ENCODE assay signal across 8 mouse cellular contexts in the genomic region with DNA sequence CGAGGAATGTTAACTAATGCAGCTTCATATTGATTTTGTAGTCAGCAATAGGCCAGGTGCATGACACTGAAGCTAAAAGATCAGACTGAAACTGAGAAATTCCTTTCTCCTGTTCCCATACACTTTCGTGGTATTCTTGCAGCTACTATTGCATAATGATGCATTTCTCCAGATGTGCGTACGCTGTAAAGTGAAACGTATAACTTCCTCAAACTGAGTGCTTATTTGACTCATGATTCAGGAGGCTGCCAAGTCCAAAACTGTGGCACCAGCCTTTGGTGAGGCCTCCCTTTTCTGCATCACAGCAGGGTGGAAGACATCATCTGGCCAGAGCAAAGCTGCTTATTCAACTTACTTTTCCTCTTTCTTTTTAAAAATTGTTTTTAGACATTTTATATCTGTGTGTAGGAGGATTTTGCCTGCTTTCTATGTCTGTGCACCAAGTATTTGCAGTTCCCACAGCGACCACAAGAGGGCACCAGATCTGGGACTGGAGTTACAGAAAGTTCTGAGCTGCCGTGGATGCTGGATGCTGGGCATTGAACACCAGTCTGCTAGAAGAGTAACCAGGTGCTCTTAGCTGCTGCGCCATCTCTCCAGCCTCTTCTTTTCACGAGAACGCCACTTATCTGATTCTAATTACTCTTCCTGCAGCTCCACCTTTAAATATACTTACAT.
DNase-seq lines count a peak whose midpoint lies in the region; ATAC-seq and TF ChIP-seq lines count a peak whose summit lies in the region.

No protein-coding gene starts in this region.

- no peak overlapping the region for H3K27ac ChIP-seq in CH12.LX (ENCODE audit: insufficient read depth, low read depth)
- no peak overlapping the region; the same call in 1 of the 2 replicates for H3K27ac ChIP-seq in lung, embryonic 14.5 days (ENCODE audit: low read depth)

- in situ Hi-C loops in CH12.LX (cut with MboI; ENCODE audit: low pct_ligation_motif_present, low pct_unique_long_range_greater_than_20kb, low sequenced_read_pairs), result loop anchor here (10.0 to 25.0 kb wide), 2 partner anchors 69 to 151 kb away; no protein-coding TSS in a partner anchor

- peak; percentile 62; the same call in 1 of the 2 replicates for ATAC-seq in lung, embryonic 14.5 days (ENCODE audit: insufficient read depth)

- dilution Hi-C loops in CH12.LX (cut with MboI; ENCODE audit: extremely low pct_ligation_motif_present, extremely low pct_unique_long_range_greater_than_20kb, low sequenced_read_pairs), result no loop called here

- H3K4me3 ChIP-seq in CH12.LX (replicated peaks in 1 of 3; ENCODE audit: low read depth in 2 of 3, low read length in 2 of 3, poor library complexity in 1 of 3), result no peak overlapping the region
- H3K4me3 ChIP-seq in lung, embryonic 14.5 days (ENCODE audit: low read depth, low read length), result no peak overlapping the region

- H3K4me2 ChIP-seq in CH12.LX (ENCODE audit: insufficient read depth, low read depth, poor library complexity, severe bottlenecking), result 0 out of 2 replicates have a peak overlapping the region, but pooled peaks have one; percentile 30
- no peak overlapping the region for H3K4me2 ChIP-seq in lung, embryonic 14.5 days

- no peaks in the 10 kb centered on the region for H3K9me3 ChIP-seq in CH12.LX (replicated peaks; ENCODE audit: low read length)
- no peaks in the 10 kb centered on the region for H3K9me3 ChIP-seq in lung, embryonic 14.5 days (ENCODE audit: low read depth, low read length)

- TF ChIP-seq CTCF in CH12.LX (conservative IDR thresholded peaks at IDR 0.05 in 1 of 2, IDR thresholded peaks at IDR 0.05 in 1 of 2; ENCODE audit: low read depth in 2 of 2, low read length in 2 of 2), result peak; percentile 85 to 94
- peak; percentile 87 for TF ChIP-seq CTCF in lung, embryonic 14.5 days (IDR thresholded peaks at IDR 0.05; ENCODE audit: low read depth)

- peaks cover 7 to 16% of the 10 kb centered on the region in 2 experiments; a peak in 3 of 4 replicates for H3K4me1 ChIP-seq in CH12.LX (ENCODE audit: control insufficient read depth in 1 of 2, insufficient read depth in 2 of 2)
- H3K4me1 ChIP-seq in lung, embryonic 14.5 days (ENCODE audit: insufficient read depth), result no peaks in the 10 kb centered on the region

- no peaks in the 10 kb centered on the region for H3K36me3 ChIP-seq in CH12.LX (replicated peaks in 1 of 2; ENCODE audit: control insufficient read depth in 1 of 2, insufficient read depth in 1 of 2, low read length in 1 of 2)
- H3K36me3 ChIP-seq in lung, embryonic 14.5 days (ENCODE audit: insufficient read depth), result no peaks in the 10 kb centered on the region

- peaks cover 3% of the 10 kb centered on the region for H3K27me3 ChIP-seq in CH12.LX (replicated peaks)
- H3K27me3 ChIP-seq in lung, embryonic 14.5 days (ENCODE audit: insufficient read depth, low read length), result no peaks in the 10 kb centered on the region

- WGBS in lung, embryonic 14.5 days, result 33% methylated on average over 10 of the region's 10 CpGs

- H3K9ac ChIP-seq in CH12.LX (ENCODE audit: insufficient read depth, low read depth), result no peak overlapping the region
- H3K9ac ChIP-seq in lung, embryonic 14.5 days, result no peak overlapping the region

- H3K79me2 ChIP-seq in CH12.LX (replicated peaks; ENCODE audit: control insufficient read depth, extremely low read depth, insufficient read depth, poor library complexity, severe bottlenecking), result no peaks in the 10 kb centered on the region

- TF ChIP-seq POLR2A in CH12.LX (IDR thresholded peaks at IDR 0.05; ENCODE audit: low read depth, low read length), result no peak

- peak; percentile 37 for TF ChIP-seq RAD21 in CH12.LX (IDR thresholded peaks at IDR 0.05; ENCODE audit: low read depth, low read length)

- DNase-seq in CH12.LX (ENCODE audit: extremely low read depth) (peak; percentile 74), R1 (ENCODE audit: low read depth, low spot score) (peak; percentile 75)
- DNase-seq in cerebellum, postnatal 14 days, result peak; percentile 87 to 91
- peak; percentile 84 for DNase-seq in gastrocnemius, postnatal 10 days
- peak; percentile 74 to 90 for DNase-seq in kidney, postnatal 25 days
- DNase-seq in lung, embryonic 14.5 days, result peak; percentile 92
- peak; percentile 48 to 53 for DNase-seq in right cerebral cortex, postnatal 36 days (ENCODE audit: low spot score in 2 of 2)
- DNase-seq in urinary bladder, postnatal 4 days (ENCODE audit: low spot score in 2 of 2), result peak; percentile 36 to 83

- TF ChIP-seq EP300 in CH12.LX (IDR thresholded peaks at IDR 0.05; ENCODE audit: low read length), result peak; percentile 93

TF ChIP-seq in CH12.LX, 34 proteins besides CTCF, POLR2A, EP300 and RAD21:
- TF ChIP-seq USF2 (conservative IDR thresholded peaks at IDR 0.05; ENCODE audit: low read depth, low read length), result no peak
- peak; percentile 68 for TF ChIP-seq TCF12 (IDR thresholded peaks at IDR 0.05; ENCODE audit: low read depth, low read length)
- TF ChIP-seq JUND (conservative IDR thresholded peaks at IDR 0.05; ENCODE audit: low read depth, low read length), result peak; percentile 88
- TF ChIP-seq E2F4 (IDR thresholded peaks at IDR 0.05; ENCODE audit: insufficient replicate concordance, low read depth, low read length), result no peak
- TF ChIP-seq MEF2A (IDR thresholded peaks at IDR 0.05; ENCODE audit: borderline replicate concordance, low read depth, low read length), result 0 out of 2 replicates have a peak, but pooled peaks have one; percentile 41
- TF ChIP-seq TBP (conservative IDR thresholded peaks at IDR 0.05; ENCODE audit: low read depth, low read length), result no peak
- no peak for TF ChIP-seq SIN3A (IDR thresholded peaks at IDR 0.05; ENCODE audit: low read length)
- TF ChIP-seq IRF4 (IDR thresholded peaks at IDR 0.05; ENCODE audit: low read depth, low read length), result peak; percentile 91
- no peak for TF ChIP-seq NELFE (IDR thresholded peaks at IDR 0.05; ENCODE audit: low read depth, low read length)
- peak; percentile 67 for TF ChIP-seq SMC3 (IDR thresholded peaks at IDR 0.05; ENCODE audit: low read depth, low read length)
- no peak for TF ChIP-seq GABPA (IDR thresholded peaks at IDR 0.05; ENCODE audit: insufficient replicate concordance, low read depth, low read length)
- no peak for TF ChIP-seq ZKSCAN1 (IDR thresholded peaks at IDR 0.05; ENCODE audit: borderline replicate concordance, low read depth, low read length)
- TF ChIP-seq KAT2A (IDR thresholded peaks at IDR 0.05; ENCODE audit: insufficient replicate concordance, low read length), result no peak
- TF ChIP-seq NRF1 (IDR thresholded peaks at IDR 0.05; ENCODE audit: low read depth, low read length), result no peak
- TF ChIP-seq HCFC1 (IDR thresholded peaks at IDR 0.05; ENCODE audit: low read depth, low read length), result no peak
- TF ChIP-seq ZMIZ1 (IDR thresholded peaks at IDR 0.05; ENCODE audit: low read depth, low read length), result no peak
- no peak for TF ChIP-seq POLR2AphosphoS2 (IDR thresholded peaks at IDR 0.05; ENCODE audit: low read depth, low read length)
- peak; percentile 52 for TF ChIP-seq ETS1 (conservative IDR thresholded peaks at IDR 0.05; ENCODE audit: low read depth, low read length)
- no peak for TF ChIP-seq UBTF (IDR thresholded peaks at IDR 0.05; ENCODE audit: low read depth, low read length)
- no peak for TF ChIP-seq CHD2 (IDR thresholded peaks at IDR 0.05; ENCODE audit: low read length)
- no peak for TF ChIP-seq MYC (IDR thresholded peaks at IDR 0.05; ENCODE audit: low read depth, low read length)
- no peak for TF ChIP-seq ZC3H11A (IDR thresholded peaks at IDR 0.05; ENCODE audit: low read depth, low read length)
- peak; percentile 26; the same call in 1 of the 2 replicates for TF ChIP-seq MAFK (IDR thresholded peaks at IDR 0.05; ENCODE audit: insufficient replicate concordance, low read length)
- TF ChIP-seq MXI1 (IDR thresholded peaks at IDR 0.05; ENCODE audit: low read depth, low read length), result no peak
- TF ChIP-seq JUN (IDR thresholded peaks at IDR 0.05; ENCODE audit: insufficient read depth, low read depth, low read length), result peak; percentile 76
- peak; percentile 71 for TF ChIP-seq BHLHE40 (IDR thresholded peaks at IDR 0.05; ENCODE audit: low read depth, low read length)
- TF ChIP-seq USF1 (IDR thresholded peaks at IDR 0.05; ENCODE audit: low read depth, low read length), result no peak
- peak; percentile 79; the same call in 1 of the 2 replicates for TF ChIP-seq RCOR1 (conservative IDR thresholded peaks at IDR 0.05; ENCODE audit: low read depth, low read length)
- TF ChIP-seq PAX5 (IDR thresholded peaks at IDR 0.05; ENCODE audit: low read length), result no peak
TF ChIP-seq in CH12.LX: peak in this region for 10.
